11 mouse cellular contexts compared by ENCODE assay signal in the genomic region with DNA sequence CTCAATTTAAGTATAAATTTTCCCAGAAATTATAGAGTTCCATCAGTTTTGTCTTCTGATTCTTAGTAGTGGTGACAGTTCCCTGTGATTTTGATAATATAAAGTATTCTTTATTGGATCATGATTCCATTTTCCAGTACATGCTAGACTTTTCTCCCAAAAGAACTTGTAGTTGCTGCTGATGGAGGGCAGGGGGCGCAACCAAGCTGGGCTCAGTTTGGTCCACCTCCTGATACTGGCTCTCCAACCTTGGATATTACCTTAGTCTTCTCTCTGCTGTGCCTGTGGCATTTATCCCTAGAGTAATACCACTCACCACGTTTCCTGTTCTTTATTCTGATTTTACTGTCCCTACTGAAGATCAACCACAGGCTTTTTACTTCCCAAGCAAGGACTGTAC. TPM values are rescaled to one million over a fixed set of nuclear protein-coding genes. Genes with fewer than 3 reads are reported as not detected.
DNase-seq lines count a peak whose midpoint lies in the region; ATAC-seq and TF ChIP-seq lines count a peak whose summit lies in the region.
"Had no signal": no experiment of that assay in that cellular context is flagged by ENCODE, and none has a peak within 500 bp of the region (broad histone marks: within the 10 kb centered on the region; RNA-seq: fewer than 3 reads in every experiment).

No protein-coding gene starts in this region.

- DNase-seq in cerebellum, postnatal 10 days, result peak; percentile 14 to 17
- DNase-seq in cerebellum, postnatal 4 days (ENCODE audit: low spot score in 2 of 2), result no peak
- DNase-seq in midbrain, embryonic 11.5 days (ENCODE audit: low spot score, missing footprints), result peak; percentile 41
- DNase-seq in midbrain, embryonic 10.5 days (ENCODE audit: low spot score), result no peak
- peak; percentile 46 for DNase-seq in adrenal gland, postnatal 25 days
- DNase-seq in left cerebral cortex, postnatal 25 days (ENCODE audit: low spot score in 2 of 2), result no peak

- TF ChIP-seq POLR2A in small intestine, adult 2 months (IDR thresholded peaks at IDR 0.05; ENCODE audit: low read depth, low read length), result no peak

- intact Hi-C loops in left cerebral cortex, postnatal 25 days (cut with DNase I), result no loop called here

- H3K27me3 ChIP-seq in midbrain, embryonic 11.5 days (ENCODE audit: control insufficient read depth, insufficient read depth, low read length), result no peaks in the 10 kb centered on the region
- H3K27me3 ChIP-seq in midbrain, embryonic 10.5 days (ENCODE audit: low read depth, poor library complexity, severe bottlenecking), result no peaks in the 10 kb centered on the region; the same call in 1 of the 2 replicates
- no peaks in the 10 kb centered on the region for H3K27me3 ChIP-seq in small intestine, adult 2 months (ENCODE audit: control insufficient read depth, insufficient read depth, low read length)

- no peak overlapping the region for H3K4me3 ChIP-seq in midbrain, embryonic 11.5 days (ENCODE audit: low read depth, low read length)
- no peak overlapping the region for H3K4me3 ChIP-seq in midbrain, embryonic 10.5 days
- H3K4me3 ChIP-seq in small intestine, adult 2 months (ENCODE audit: low read depth, low read length), result no peak overlapping the region
- H3K4me3 ChIP-seq: forebrain, embryonic 13.5 days; limb, embryonic 12.5 days; midbrain, embryonic 15.5 days had no signal

- H3K36me3 ChIP-seq in midbrain, embryonic 11.5 days (ENCODE audit: control insufficient read depth, insufficient read depth, low read length), result no peaks in the 10 kb centered on the region
- H3K36me3 ChIP-seq in midbrain, embryonic 10.5 days, result no peaks in the 10 kb centered on the region
- H3K36me3 ChIP-seq in small intestine, adult 2 months (ENCODE audit: control insufficient read depth, insufficient read depth, low read length), result no peaks in the 10 kb centered on the region
- H3K36me3 ChIP-seq: limb, embryonic 12.5 days; midbrain, embryonic 15.5 days had no signal

- ATAC-seq in midbrain, embryonic 11.5 days (ENCODE audit: low FRiP score), result no peak
- no peak for ATAC-seq in activated CD4-positive, CD25-positive, alpha-beta regulatory T cell, adult 4 months
- ATAC-seq: forebrain, embryonic 13.5 days; midbrain, embryonic 15.5 days had no signal

- WGBS in midbrain, embryonic 11.5 days, result 75% methylated on average over 2 of the region's 2 CpGs
- 73% methylated on average over 2 of the region's 2 CpGs for WGBS in midbrain, embryonic 10.5 days
- 67% methylated on average over 2 of the region's 2 CpGs for WGBS in small intestine, adult 2 months

- peak; percentile 48; the same call in 1 of the 2 replicates for TF ChIP-seq CTCF in small intestine, adult 2 months (IDR thresholded peaks at IDR 0.05; ENCODE audit: extremely low read depth, insufficient read length, insufficient replicate concordance, low read depth, low read length)

- H3K9ac ChIP-seq in midbrain, embryonic 11.5 days (ENCODE audit: low read length), result no peak overlapping the region
- H3K9ac ChIP-seq: forebrain, embryonic 13.5 days; limb, embryonic 12.5 days; midbrain, embryonic 15.5 days had no signal

- H3K27ac ChIP-seq in midbrain, embryonic 11.5 days (ENCODE audit: low read depth, low read length), result no peak overlapping the region
- no peak overlapping the region for H3K27ac ChIP-seq in midbrain, embryonic 10.5 days (replicated peaks)
- no peak overlapping the region for H3K27ac ChIP-seq in small intestine, adult 2 months (ENCODE audit: insufficient read depth, low read depth, low read length)
- H3K27ac ChIP-seq: forebrain, embryonic 13.5 days; limb, embryonic 12.5 days; midbrain, embryonic 15.5 days had no signal

- H3K4me1 ChIP-seq in midbrain, embryonic 11.5 days (ENCODE audit: control insufficient read depth, insufficient read depth, low read length), result no peaks in the 10 kb centered on the region
- H3K4me1 ChIP-seq in midbrain, embryonic 10.5 days, result no peaks in the 10 kb centered on the region
- H3K4me1 ChIP-seq in small intestine, adult 2 months (ENCODE audit: control insufficient read depth, insufficient read depth, insufficient read length, low read length), result no peaks in the 10 kb centered on the region
- H3K4me1 ChIP-seq: forebrain, embryonic 13.5 days; limb, embryonic 12.5 days; midbrain, embryonic 15.5 days had no signal

- H3K4me2 ChIP-seq in midbrain, embryonic 11.5 days, result no peak overlapping the region
- H3K4me2 ChIP-seq: forebrain, embryonic 13.5 days; limb, embryonic 12.5 days; midbrain, embryonic 15.5 days had no signal

- H3K9me3 ChIP-seq in midbrain, embryonic 11.5 days (ENCODE audit: control insufficient read depth, low read length), result no peaks in the 10 kb centered on the region
- H3K9me3 ChIP-seq in midbrain, embryonic 10.5 days (replicated peaks), result no peaks in the 10 kb centered on the region
- H3K9me3 ChIP-seq: forebrain, embryonic 13.5 days; limb, embryonic 12.5 days; midbrain, embryonic 15.5 days had no signal

RNA-seq across cellular contexts. Expression of gene Rictor, which starts 6.0 kb away (rescaled TPM):
- 48.6 and 54.7 TPM in 2 replicates for polyA plus RNA-seq in midbrain, embryonic 11.5 days (2014; fragmentation: Nextera tagmentation; extraction: Ambion mirVana)
- 37.9 and 41.9 TPM in 2 replicates for polyA plus RNA-seq in midbrain, embryonic 10.5 days (2016; fragmentation: Nextera tagmentation; extraction: Ambion mirVana)
- 28.9 and 32.4 TPM in 2 replicates for total RNA-seq in adrenal gland, postnatal 25 days (2021)
- polyA plus RNA-seq in small intestine, adult 2 months (2012; rRNA removed), result 1.1 and 2.5 TPM in 2 replicates
- total RNA-seq in left cerebral cortex, postnatal 25 days (2021), result 10 to 100 TPM; 40.1 to 41.3 TPM
- polyA plus RNA-seq in activated CD4-positive, CD25-positive, alpha-beta regulatory T cell, adult 4 months (2017; shearing (Covaris generic)), result 10 to 100 TPM; 19.2 to 28.8 TPM

Comparison
In these comparisons a context has a peak if more than half of its experiments do, and no peak if none do; other contexts are left out.
1. DNase-seq: peak in cerebellum, postnatal 10 days (2 of 2), midbrain, embryonic 11.5 days (single experiment) and adrenal gland, postnatal 25 days (single experiment); none in cerebellum, postnatal 4 days (0 of 2), midbrain, embryonic 10.5 days (single experiment) and left cerebral cortex, postnatal 25 days (0 of 2).